Mouse (Mus musculus) neural tube, embryonic 14.5 days (tissue): ENCODE measurements around the gene Amacr. TPM values are rescaled to one million over a fixed set of nuclear protein-coding genes. Genes with fewer than 3 reads are reported as not detected.

Experiments used
- ATAC-seq: fragments of 200-750 bp; cut with Nextera tagmentation; 2 replicates; pipeline ENCODE4 v1.8.0; 2017; ENCODE audit warnings: low read depth, mild to moderate bottlenecking, moderate TSS enrichment, moderate library complexity
- H3K27ac ChIP-seq: fragments of 300-500 bp; sonication (generic); 2 replicates; pipeline ENCODE4 v1.5.1; 2014; ENCODE audit warnings: low read depth, mild to moderate bottlenecking, control low read depth, low read length, moderate library complexity, mixed read lengths
- H3K27me3 ChIP-seq: fragments of 300-500 bp; sonication (generic); 2 replicates; pipeline ENCODE4 v1.6.1; 2014; ENCODE audit warnings: low read length; ENCODE audit not compliant: control insufficient read depth, insufficient read depth
- H3K36me3 ChIP-seq: fragments of 300-500 bp; sonication (generic); 2 replicates; pipeline ENCODE4 v1.6.1; 2014; ENCODE audit warnings: low read length, mixed read lengths; ENCODE audit not compliant: control insufficient read depth, insufficient read depth
- H3K4me1 ChIP-seq: fragments of 300-500 bp; sonication (generic); 2 replicates; pipeline ENCODE4 v1.6.1; 2014; ENCODE audit warnings: low read length; ENCODE audit not compliant: control insufficient read depth, insufficient read depth
- H3K4me2 ChIP-seq: fragments of 300-500 bp; sonication (generic); 2 replicates; pipeline ENCODE4 v1.6.1; 2014; ENCODE audit warnings: mild to moderate bottlenecking, low read depth, low read length, control low read depth
- H3K4me3 ChIP-seq: fragments of 300-500 bp; sonication (generic); 2 replicates; pipeline ENCODE4 v1.5.1; 2014; ENCODE audit warnings: low read depth, low read length, control low read depth, mixed read lengths
- H3K9ac ChIP-seq: fragments of 300-500 bp; sonication (generic); replicated peaks from 2 replicates; pipeline ENCODE4 v1.6.1; 2014; ENCODE audit warnings: low read depth, mild to moderate bottlenecking, control low read depth, low read length, mixed read lengths
- H3K9me3 ChIP-seq: fragments of 300-500 bp; sonication (generic); 2 replicates; pipeline ENCODE4 v1.6.1; 2016; ENCODE audit warnings: low read length; ENCODE audit not compliant: control insufficient read depth
- WGBS: fragments of 180-500 bp; shearing (Covaris S2); extraction: QIAGEN DNeasy Blood & Tissue Kit; methylation state at CpG from one replicate; pipeline ENCODE4 v1.1.7; 2014; 5-methylcytosine and 5-hydroxymethylcytosine counted together
- polyA plus RNA-seq: library from polyadenylated mRNA; unstranded; fragments of >200 nt; fragmentation: Nextera tagmentation; extraction: Ambion mirVana; gene quantifications from 2 replicates; pipeline ENCODE4 v1.2.1, GENCODE M21; 2014

Amacr gene
- polyA plus RNA-seq, 1 experiment from 2014 or later = 14.2 TPM

GRCm38 (mm10) chr15:10954381-10955016 lies 27.1 kb upstream of the Amacr start:
- no peaks in the 10 kb centered on the region for H3K9me3 ChIP-seq
- no peaks in the 10 kb centered on the region for H3K36me3 ChIP-seq
- H3K4me3 ChIP-seq = no peak overlapping the region
- H3K27ac ChIP-seq = no peak overlapping the region
- no peak for ATAC-seq
- H3K27me3 ChIP-seq = no peaks in the 10 kb centered on the region
- 95% methylated on average over 6 of the region's 6 CpGs for WGBS
- no peak overlapping the region for H3K4me2 ChIP-seq
- no peak overlapping the region for H3K9ac ChIP-seq
- no peaks in the 10 kb centered on the region for H3K4me1 ChIP-seq

DNA sequence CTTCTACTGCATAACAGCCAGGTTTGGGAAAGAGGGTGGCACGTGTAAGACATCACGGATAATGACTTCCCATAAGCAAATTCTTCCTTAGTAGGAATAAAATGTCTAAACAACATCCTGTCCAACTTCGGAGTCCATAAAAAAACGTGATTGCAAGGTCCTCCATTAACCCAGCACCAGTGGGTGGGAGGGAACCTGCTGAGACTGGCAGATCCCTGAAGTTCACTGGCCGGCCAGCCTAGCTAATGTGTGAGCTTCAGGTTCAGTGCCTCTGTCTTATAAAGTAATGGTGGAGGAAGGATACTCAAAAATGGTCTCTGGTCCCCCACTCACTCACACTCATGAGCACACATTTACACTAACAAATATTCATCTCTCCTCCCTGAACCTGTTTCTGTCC lies 26.4 kb upstream of the Amacr start:
- Histone ChIP-seq H3K27ac (no peak overlapping the region), H3K4me2 (no peak overlapping the region), H3K4me1 (no peaks in the 10 kb centered on the region), H3K9ac (no peak overlapping the region), H3K9me3 (no peaks in the 10 kb centered on the region), H3K36me3 (no peaks in the 10 kb centered on the region), H3K4me3 (no peak overlapping the region), H3K27me3 (no peaks in the 10 kb centered on the region)
- no peak for ATAC-seq
- WGBS = 68% methylated on average over 5 of the region's 5 CpGs

GRCm38 (mm10) chr15:10956706-10957105 lies 24.9 kb upstream of the Amacr start:
- no peaks in the 10 kb centered on the region for H3K4me1 ChIP-seq
- no peak for ATAC-seq
- H3K9ac ChIP-seq = no peak overlapping the region
- no peak overlapping the region for H3K4me3 ChIP-seq
- no peaks in the 10 kb centered on the region for H3K27me3 ChIP-seq
- WGBS = 25% methylated on average over 3 of the region's 3 CpGs
- no peaks in the 10 kb centered on the region for H3K36me3 ChIP-seq
- no peaks in the 10 kb centered on the region for H3K9me3 ChIP-seq
- H3K27ac ChIP-seq = no peak overlapping the region
- H3K4me2 ChIP-seq = no peak overlapping the region

DNA sequence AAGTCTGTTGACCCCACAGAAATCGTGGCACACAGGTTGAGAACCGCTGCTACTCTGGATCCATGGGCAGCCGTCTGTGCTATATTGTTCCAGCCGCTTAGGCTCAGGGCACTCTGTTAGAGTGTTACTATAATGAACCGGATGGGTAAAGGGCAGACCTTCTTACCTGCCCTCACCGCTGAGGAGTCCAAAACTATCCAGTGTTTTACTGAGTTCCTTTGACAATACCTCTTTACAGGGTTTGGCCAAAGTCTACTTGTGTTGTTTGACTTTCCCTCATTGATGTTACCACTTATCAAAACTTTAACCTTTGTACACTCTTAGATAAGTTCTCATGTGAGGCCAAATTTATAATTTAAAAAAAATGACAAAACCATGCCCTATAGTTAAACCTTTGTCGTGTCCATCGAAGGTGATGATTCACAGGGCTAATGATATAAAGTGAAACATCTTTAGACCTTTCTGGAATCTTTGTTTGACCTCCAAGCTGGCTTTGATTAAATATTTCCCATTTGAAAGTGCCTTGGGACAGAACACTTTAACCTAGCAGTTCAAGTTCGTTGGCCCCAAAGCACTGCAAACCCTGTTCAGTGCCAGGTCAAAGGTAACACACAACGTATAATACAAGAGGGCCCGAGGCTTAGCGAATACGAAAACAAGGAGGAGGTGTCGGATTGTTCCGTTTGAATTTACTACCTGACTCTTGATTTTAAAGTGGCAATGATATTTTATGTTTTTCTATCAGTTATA lies 22.1 kb upstream of the Amacr start:
- no peak for ATAC-seq
- 89% methylated on average over 15 of the region's 15 CpGs for WGBS
- no peak overlapping the region for H3K4me2 ChIP-seq
- H3K9ac ChIP-seq = no peak overlapping the region
- H3K36me3 ChIP-seq = no peaks in the 10 kb centered on the region
- no peak overlapping the region for H3K4me3 ChIP-seq
- no peaks in the 10 kb centered on the region for H3K9me3 ChIP-seq
- H3K27ac ChIP-seq = no peak overlapping the region
- H3K27me3 ChIP-seq = no peaks in the 10 kb centered on the region
- no peaks in the 10 kb centered on the region for H3K4me1 ChIP-seq

DNA sequence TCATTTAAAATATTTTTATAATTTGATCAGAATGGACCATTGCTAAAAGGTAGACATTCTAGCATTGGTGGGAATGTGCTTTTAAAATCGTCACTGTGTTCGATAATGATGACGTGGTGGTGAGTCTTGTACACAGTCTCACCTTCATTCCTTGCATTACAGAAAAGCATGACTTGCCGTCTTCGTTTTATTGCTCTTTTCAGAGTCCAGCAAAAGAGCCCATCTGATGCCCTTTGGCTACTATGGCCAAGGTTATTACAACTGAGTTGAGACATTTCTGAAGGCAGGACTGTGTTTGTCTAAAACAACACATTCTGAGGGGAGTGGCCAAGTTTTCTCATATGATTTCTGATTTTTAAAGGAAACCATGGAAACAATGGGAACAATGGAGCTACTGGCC lies 21.3 kb upstream of the Amacr start:
- ATAC-seq = no peak
- Histone ChIP-seq H3K4me1 (no peaks in the 10 kb centered on the region), H3K4me2 (no peak overlapping the region), H3K27ac (no peak overlapping the region), H3K36me3 (no peaks in the 10 kb centered on the region), H3K27me3 (no peaks in the 10 kb centered on the region), H3K9ac (no peak overlapping the region), H3K9me3 (no peaks in the 10 kb centered on the region), H3K4me3 (no peak overlapping the region)
- 90% methylated on average over 5 of the region's 5 CpGs for WGBS

DNA sequence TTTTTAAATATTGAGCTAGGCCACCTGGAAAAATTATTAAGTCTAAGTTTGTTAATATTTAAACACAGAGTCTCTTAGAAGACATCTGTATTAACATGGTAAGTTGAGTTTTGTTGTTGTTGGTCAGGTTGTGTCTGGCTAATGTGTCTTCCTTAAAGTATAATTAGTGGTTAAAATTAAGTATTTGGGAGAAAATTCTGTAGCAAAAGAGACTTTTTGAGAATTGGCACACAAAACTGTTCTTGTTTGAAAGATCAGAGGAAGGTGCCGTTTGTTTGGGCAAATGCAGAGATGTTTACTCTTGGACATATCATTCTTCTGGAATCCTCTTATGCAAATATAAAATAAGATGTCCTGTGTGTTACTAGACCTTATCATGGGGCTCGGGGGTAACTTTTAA lies 19.0 kb upstream of the Amacr start:
- no peaks in the 10 kb centered on the region for H3K4me1 ChIP-seq
- H3K36me3 ChIP-seq = no peaks in the 10 kb centered on the region
- H3K27ac ChIP-seq = no peak overlapping the region
- no peaks in the 10 kb centered on the region for H3K9me3 ChIP-seq
- ATAC-seq = no peak
- WGBS = 89% methylated on average over 2 of the region's 2 CpGs
- no peak overlapping the region for H3K4me2 ChIP-seq
- H3K27me3 ChIP-seq = no peaks in the 10 kb centered on the region
- H3K9ac ChIP-seq = no peak overlapping the region
- no peak overlapping the region for H3K4me3 ChIP-seq

- H3K36me3 ChIP-seq = no peaks in the 10 kb centered on the region
- no peak overlapping the region for H3K4me3 ChIP-seq
- no peak for ATAC-seq
- H3K9me3 ChIP-seq = no peaks in the 10 kb centered on the region
- H3K4me2 ChIP-seq = no peak overlapping the region
- 75% methylated on average over 3 of the region's 3 CpGs for WGBS
- no peak overlapping the region for H3K9ac ChIP-seq
- H3K27me3 ChIP-seq = no peaks in the 10 kb centered on the region
- no peak overlapping the region for H3K27ac ChIP-seq
- H3K4me1 ChIP-seq = no peaks in the 10 kb centered on the region
Measured at GRCm38 (mm10) chr15:10969439-10969838, 12.1 kb upstream of the Amacr start.

- Histone ChIP-seq H3K27me3 (no peaks in the 10 kb centered on the region), H3K9ac (no peak overlapping the region), H3K4me1 (no peaks in the 10 kb centered on the region), H3K9me3 (no peaks in the 10 kb centered on the region), H3K4me3 (no peak overlapping the region), H3K4me2 (no peak overlapping the region), H3K36me3 (no peaks in the 10 kb centered on the region), H3K27ac (no peak overlapping the region)
- ATAC-seq = no peak
- WGBS = 90% methylated on average over 5 of the region's 5 CpGs
Measured at GRCm38 (mm10) chr15:10970777-10971176, 10.8 kb upstream of the Amacr start.

DNA sequence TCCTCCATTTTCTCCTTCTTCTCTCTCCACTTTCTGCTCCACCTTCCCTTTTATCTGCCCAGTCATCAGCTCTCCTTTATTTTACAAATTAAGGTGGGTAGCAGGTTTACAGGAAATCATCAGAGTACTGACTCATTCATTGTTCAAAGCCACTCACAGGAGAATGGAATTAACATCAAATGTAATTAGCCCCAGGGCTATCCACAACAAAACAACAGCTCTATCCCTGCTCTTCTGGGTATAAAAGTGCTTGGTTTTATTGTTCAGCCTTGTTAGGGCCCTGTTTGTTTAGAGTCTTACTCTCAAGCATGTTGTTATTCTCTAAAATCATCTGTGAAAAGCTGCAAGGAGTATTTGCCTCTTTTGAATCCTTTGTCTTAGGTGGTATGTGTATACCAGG lies 4.4 kb upstream of the Amacr start:
- no peak for ATAC-seq
- H3K4me2 ChIP-seq = no peak overlapping the region
- H3K36me3 ChIP-seq = no peaks in the 10 kb centered on the region
- 0 out of 2 replicates have a peak, but pooled peaks cover 3% of the 10 kb centered on the region for H3K4me1 ChIP-seq
- no peaks in the 10 kb centered on the region for H3K27me3 ChIP-seq
- H3K9me3 ChIP-seq = no peaks in the 10 kb centered on the region
- H3K9ac ChIP-seq = no peak overlapping the region
- H3K27ac ChIP-seq = no peak overlapping the region
- no peak overlapping the region for H3K4me3 ChIP-seq
